Comparison of ENCODE assay signal across 8 mouse cellular contexts in the genomic region with DNA sequence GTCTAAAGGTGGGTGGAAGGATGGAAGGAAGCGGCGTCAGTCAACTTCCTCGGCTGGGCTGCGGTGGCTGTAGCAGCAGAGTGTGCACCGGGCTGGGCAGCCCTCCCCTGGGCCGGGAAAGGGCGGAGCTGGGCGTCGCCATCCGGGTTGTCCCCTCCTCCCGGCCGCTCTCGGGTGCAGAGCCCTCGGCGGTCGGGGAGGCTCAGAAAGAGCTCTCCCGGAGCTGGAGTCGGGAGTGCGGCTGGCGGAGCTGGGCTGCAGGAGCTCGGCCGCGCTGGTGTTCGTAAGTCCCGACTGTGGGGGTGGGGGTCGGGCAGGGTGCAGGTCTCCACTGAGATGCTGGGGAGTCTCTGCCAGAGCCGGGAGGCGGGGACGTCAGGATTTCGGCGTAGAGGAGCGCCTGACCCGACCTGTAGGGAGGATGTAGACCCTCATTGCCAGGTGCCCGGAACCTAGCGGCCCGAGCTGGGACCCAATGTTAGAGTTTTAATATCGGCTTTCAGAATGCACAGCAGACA. TPM values are rescaled to one million over a fixed set of nuclear protein-coding genes. Genes with fewer than 3 reads are reported as not detected.
DNase-seq lines count a peak whose midpoint lies in the region; ATAC-seq and TF ChIP-seq lines count a peak whose summit lies in the region.

A gene (plus strand): TSS at position 203 of the 518 bp plus-strand sequence.

- H3K27me3 ChIP-seq in intestine, embryonic 14.5 days (replicated peaks; ENCODE audit: control insufficient read depth, insufficient read depth, low read length), result no peaks in the 10 kb centered on the region

- TF ChIP-seq CTCF in cortical plate, adult 2 months (IDR thresholded peaks at IDR 0.05; ENCODE audit: extremely low read depth, insufficient read depth, low read length), result no peak

- 0% methylated on average over 37 of the region's 37 CpGs for WGBS in intestine, embryonic 14.5 days

- H3K36me3 ChIP-seq in intestine, embryonic 14.5 days (ENCODE audit: control insufficient read depth, insufficient read depth, low read length), result no peaks in the 10 kb centered on the region

- peak within 1 kb of the TSS; percentile 85 for H3K4me3 ChIP-seq in cortical plate, adult 2 months (ENCODE audit: insufficient read depth, low read length)
- peak within 1 kb of the TSS; percentile 61 for H3K4me3 ChIP-seq in intestine, embryonic 14.5 days (ENCODE audit: low read depth, low read length)

- peak within 1 kb of the TSS; percentile 80 for H3K27ac ChIP-seq in cortical plate, adult 2 months (ENCODE audit: insufficient read depth, low read length)
- peak within 1 kb of the TSS; percentile 69 for H3K27ac ChIP-seq in intestine, embryonic 14.5 days (ENCODE audit: low read depth)

- no peaks in the 10 kb centered on the region for H3K9me3 ChIP-seq in intestine, embryonic 14.5 days (ENCODE audit: control insufficient read depth, low read length)

- H3K9ac ChIP-seq in intestine, embryonic 14.5 days (ENCODE audit: low read length), result peak within 1 kb of the TSS; percentile 58

- peak; percentile 90 for ATAC-seq in activated CD4-positive, CD25-positive, alpha-beta regulatory T cell, adult 4 months
- ATAC-seq in intestine, embryonic 14.5 days (replicated peaks; ENCODE audit: low FRiP score, low TSS enrichment, low read depth), result peak; percentile 98
- ATAC-seq in megakaryocyte progenitor cell, adult 5-6 weeks (replicated peaks; ENCODE audit: poor library complexity), result peak; percentile 95

- peaks cover 2% of the 10 kb centered on the region; the same call in 1 of the 2 replicates for H3K4me1 ChIP-seq in cortical plate, adult 2 months (ENCODE audit: control insufficient read depth, insufficient read depth, low read length)
- peaks cover 7% of the 10 kb centered on the region for H3K4me1 ChIP-seq in intestine, embryonic 14.5 days (replicated peaks; ENCODE audit: control insufficient read depth, insufficient read depth, low read length)

- H3K4me2 ChIP-seq in intestine, embryonic 14.5 days (ENCODE audit: low read length), result peak within 1 kb of the TSS; percentile 59

- peak; percentile 85 for DNase-seq in gastrocnemius, postnatal 25 days
- peak; percentile 89 for DNase-seq in intestine, embryonic 14.5 days (ENCODE audit: low spot score)
- peak; percentile 79 to 94 for DNase-seq in left cerebral cortex, postnatal 10 days (ENCODE audit: extremely low spot score in 1 of 2, low spot score in 2 of 2)
- peak; percentile 92 for DNase-seq in right cerebral cortex, postnatal 10 days (ENCODE audit: low spot score in 2 of 2)
- DNase-seq in urinary bladder, postnatal 14 days (ENCODE audit: low spot score), result peak; percentile 89

- intact Hi-C loops in left cerebral cortex, postnatal 10 days (cut with DNase I), result loop anchor here (5.0 kb wide), 2 partner anchors 73 to 278 kb away; no protein-coding TSS in a partner anchor

- TF ChIP-seq POLR2A in cortical plate, adult 2 months (IDR thresholded peaks at IDR 0.05; ENCODE audit: extremely low read depth, insufficient read depth, low read length), result peak; percentile 90

RNA-seq across cellular contexts. Expression of the gene that starts here (rescaled TPM):
- polyA plus RNA-seq in activated CD4-positive, CD25-positive, alpha-beta regulatory T cell, adult 4 months (2017; shearing (Covaris generic)), result 1 to 10 TPM; 2.3 to 4.3 TPM
- polyA plus RNA-seq in cortical plate, adult 2 months (2012; rRNA removed), result 79.4 and 85.9 TPM in 2 replicates
- 1 to 10 TPM; 1.2 to 1.3 TPM for total RNA-seq in gastrocnemius, postnatal 25 days (2021)
- 10.0 and 10.1 TPM in 2 replicates for polyA plus RNA-seq in intestine, embryonic 14.5 days (2014; fragmentation: Nextera tagmentation; extraction: Ambion mirVana)
- 10 to 100 TPM; 61.6 to 87.0 TPM for total RNA-seq in left cerebral cortex, postnatal 10 days (2021)
- 1.6 and 3.9 TPM in 2 replicates for total RNA-seq in megakaryocyte progenitor cell, adult 5-6 weeks (2015)
- 2.4 and 3.5 TPM in 2 replicates for total RNA-seq in megakaryocyte progenitor cell, adult 5-6 weeks (2017)

Comparison
In these comparisons a context has a peak if more than half of its experiments do, and no peak if none do; other contexts are left out.
1. Peak in every context shown above with its lines: DNase-seq, ATAC-seq, H3K4me3 ChIP-seq and H3K27ac ChIP-seq.
2. RNA of the gene that starts here (total RNA-seq): 61.6 to 87.0 TPM in left cerebral cortex, postnatal 10 days; 1.6 to 3.9 TPM in megakaryocyte progenitor cell, adult 5-6 weeks and 1.2 to 1.3 TPM in gastrocnemius, postnatal 25 days; every median in the first group is over 10 times any median in the second.